Mouse (Mus musculus) heart, embryonic 12.5 days (tissue): ENCODE results near the gene Zfp579. TPM values are rescaled to one million over a fixed set of nuclear protein-coding genes. Genes with fewer than 3 reads are reported as not detected.

ENCODE experiments used
- ATAC-seq: fragments of 200-750 bp; cut with Nextera tagmentation; 2 replicates; pipeline ENCODE4 v1.8.0; 2017; ENCODE audit warnings: moderate TSS enrichment, moderate library complexity; ENCODE audit not compliant: insufficient number of reproducible peaks, low FRiP score
- H3K27ac ChIP-seq: fragments of 300-500 bp; sonication (generic); 2 replicates; pipeline ENCODE4 v1.5.1; 2016; ENCODE audit warnings: mild to moderate bottlenecking, moderate library complexity; ENCODE audit not compliant: poor library complexity, severe bottlenecking
- H3K27me3 ChIP-seq: fragments of 300-500 bp; sonication (generic); replicated peaks from 2 replicates; pipeline ENCODE4 v1.6.1; 2016; ENCODE audit warnings: mild to moderate bottlenecking, moderate library complexity
- H3K36me3 ChIP-seq: fragments of 300-500 bp; sonication (generic); 2 replicates; pipeline ENCODE4 v1.6.1; 2016; ENCODE audit warnings: mild to moderate bottlenecking, moderate library complexity
- H3K4me1 ChIP-seq: fragments of 300-500 bp; sonication (generic); replicated peaks from 2 replicates; pipeline ENCODE4 v1.6.1; 2016; ENCODE audit warnings: mild to moderate bottlenecking
- H3K4me2 ChIP-seq: fragments of 300-500 bp; sonication (generic); 2 replicates; pipeline ENCODE4 v1.6.1; 2016; ENCODE audit warnings: mild to moderate bottlenecking, moderate library complexity
- H3K4me3 ChIP-seq: fragments of 300-500 bp; sonication (generic); 2 replicates; pipeline ENCODE4 v1.5.1; 2016; ENCODE audit warnings: mild to moderate bottlenecking
- H3K9ac ChIP-seq: fragments of 300-500 bp; sonication (generic); 2 replicates; pipeline ENCODE4 v1.6.1; 2016; ENCODE audit warnings: mild to moderate bottlenecking, moderate library complexity
- H3K9me3 ChIP-seq: fragments of 300-500 bp; sonication (generic); replicated peaks from 2 replicates; pipeline ENCODE4 v1.6.1; 2016; ENCODE audit warnings: mild to moderate bottlenecking, moderate library complexity
- WGBS: fragments of 180-500 bp; shearing (Covaris S2); methylation state at CpG from one replicate; pipeline ENCODE4 v1.1.7; 2016; 5-methylcytosine and 5-hydroxymethylcytosine counted together
- polyA plus RNA-seq: library from polyadenylated mRNA; unstranded; fragments of >200 nt; fragmentation: Nextera tagmentation; extraction: Ambion mirVana; gene quantifications from 2 replicates; pipeline ENCODE4 v1.2.1, GENCODE M21; 2016

The Zfp579 gene
- polyA plus RNA-seq, 1 experiment from 2014 or later: 29.3 TPM

DNA sequence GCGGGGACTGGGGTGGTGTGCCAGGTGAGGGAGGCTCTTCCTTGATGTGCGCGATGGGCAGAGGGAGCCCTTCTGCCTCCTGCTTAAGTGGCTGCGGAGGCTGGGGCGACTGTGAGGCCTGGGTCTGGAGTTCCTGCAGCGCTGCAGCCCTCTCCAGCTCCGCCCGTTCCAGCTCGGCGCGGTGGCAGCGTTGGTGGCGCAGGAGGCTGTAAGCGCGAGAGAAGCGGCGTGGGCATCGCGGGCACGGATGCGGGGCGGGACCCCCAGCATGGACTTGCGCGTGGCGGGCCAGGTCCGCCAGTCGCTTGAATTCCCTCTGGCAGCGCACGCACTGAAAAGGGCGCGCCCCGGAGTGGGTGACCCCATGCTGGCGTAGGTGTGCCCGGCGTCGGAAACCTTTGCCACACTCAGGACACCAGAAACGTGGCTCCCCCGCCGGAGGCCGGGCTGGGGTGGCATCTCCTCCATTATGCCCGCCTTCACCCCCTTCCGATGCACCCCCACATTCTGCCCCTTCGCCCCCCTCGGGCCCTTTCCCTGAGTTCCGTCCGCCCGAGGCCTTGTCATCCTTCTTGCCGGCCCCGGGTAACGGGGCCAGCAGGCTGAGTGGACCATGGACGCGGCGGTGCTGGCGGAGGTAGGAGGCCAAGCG lies 2.5 kb downstream of the Zfp579 start:
- H3K27ac ChIP-seq: no peak overlapping the region
- peaks cover 36% of the 10 kb centered on the region for H3K36me3 ChIP-seq
- peaks cover 4% of the 10 kb centered on the region; the same call in 1 of the 2 replicates for H3K9me3 ChIP-seq
- no peak for ATAC-seq
- peak overlapping the region; percentile 60 for H3K4me3 ChIP-seq
- WGBS: 25% methylated on average over 54 of the region's 55 CpGs
- H3K27me3 ChIP-seq: peaks cover 31% of the 10 kb centered on the region
- peak overlapping the region; percentile 11 for H3K9ac ChIP-seq
- H3K4me1 ChIP-seq: peaks cover 28% of the 10 kb centered on the region
- H3K4me2 ChIP-seq: peak overlapping the region; percentile 73

DNA sequence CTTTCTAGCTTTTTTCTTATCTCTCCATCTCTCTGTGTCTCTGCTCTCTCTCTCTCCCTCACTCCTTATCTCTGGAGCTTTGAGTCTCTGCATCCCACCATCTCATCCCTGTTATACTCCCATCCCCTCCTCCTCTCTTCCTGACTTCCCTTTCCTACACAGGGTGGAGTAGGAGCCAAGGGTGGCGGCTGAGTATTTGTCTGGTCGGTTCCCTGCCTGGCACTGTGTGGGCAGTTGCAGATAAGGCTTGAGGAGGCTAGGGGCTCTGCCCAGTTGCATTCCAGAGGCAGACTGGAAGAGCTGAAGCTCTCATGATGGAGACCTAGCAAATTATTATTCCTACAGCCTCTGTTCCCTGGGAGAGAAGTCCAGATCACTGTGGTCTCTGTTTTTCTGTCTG lies 7.7 kb downstream of the Zfp579 start:
- Histone ChIP-seq H3K36me3 (peaks cover 23% of the 10 kb centered on the region), H3K4me1 (no peaks in the 10 kb centered on the region), H3K27ac (no peak overlapping the region), H3K9ac (no peak overlapping the region), H3K9me3 (peaks cover 4% of the 10 kb centered on the region; the same call in 1 of the 2 replicates), H3K4me2 (no peak overlapping the region), H3K4me3 (no peak overlapping the region), H3K27me3 (peaks cover 21% of the 10 kb centered on the region)
- WGBS: 27% methylated on average over 2 of the region's 2 CpGs
- ATAC-seq: no peak

DNA sequence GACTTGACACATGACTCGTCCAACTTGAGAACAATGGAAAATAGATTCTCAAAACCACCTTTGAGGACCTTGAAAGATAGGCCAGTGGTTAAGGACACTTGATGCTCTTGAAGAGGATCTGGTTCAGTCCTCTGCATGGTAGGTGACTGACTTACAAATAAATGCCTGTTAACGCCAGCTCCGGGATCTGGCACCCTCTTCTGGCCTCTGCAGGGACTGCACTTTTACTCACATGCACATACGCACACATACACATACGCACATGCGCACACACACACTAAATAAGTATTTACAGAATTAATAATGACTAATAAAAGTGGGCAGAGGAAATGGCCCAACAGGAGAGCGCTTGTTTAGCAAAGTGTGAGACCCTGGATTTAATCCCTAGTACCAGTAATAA lies 19.1 kb downstream of the Zfp579 start:
- Histone ChIP-seq H3K9ac (no peak overlapping the region), H3K36me3 (no peaks in the 10 kb centered on the region), H3K4me3 (no peak overlapping the region), H3K27ac (no peak overlapping the region), H3K27me3 (no peaks in the 10 kb centered on the region), H3K4me1 (peaks cover 16% of the 10 kb centered on the region), H3K9me3 (no peaks in the 10 kb centered on the region), H3K4me2 (no peak overlapping the region)
- WGBS: 81% methylated on average over 7 of the region's 7 CpGs
- ATAC-seq: no peak

DNA sequence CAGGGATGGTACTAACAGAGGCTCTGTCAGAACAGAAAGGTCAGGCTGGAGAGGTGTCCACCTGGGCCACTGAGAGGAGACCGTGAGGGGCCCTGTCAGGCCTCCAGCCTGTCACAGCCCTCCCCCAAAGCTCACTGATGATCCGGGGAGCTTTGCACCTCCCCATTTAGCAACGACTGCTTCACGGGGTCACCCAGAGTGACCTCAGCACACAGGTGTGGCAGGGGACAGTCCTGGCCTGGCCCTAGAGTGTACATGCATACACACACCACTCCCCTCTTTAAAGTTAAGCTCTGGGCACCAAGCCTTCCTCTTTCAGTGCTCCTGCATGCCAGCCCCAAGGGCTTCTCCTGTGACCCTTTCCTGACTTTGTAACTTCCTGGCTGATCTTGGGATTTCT lies 20.5 kb downstream of the Zfp579 start:
- Histone ChIP-seq H3K9ac (no peak overlapping the region), H3K27me3 (no peaks in the 10 kb centered on the region), H3K27ac (no peak overlapping the region), H3K4me3 (no peak overlapping the region), H3K4me1 (peaks cover 16% of the 10 kb centered on the region), H3K9me3 (no peaks in the 10 kb centered on the region), H3K36me3 (no peaks in the 10 kb centered on the region), H3K4me2 (no peak overlapping the region)
- no peak for ATAC-seq
- WGBS: 43% methylated on average over 4 of the region's 4 CpGs

DNA sequence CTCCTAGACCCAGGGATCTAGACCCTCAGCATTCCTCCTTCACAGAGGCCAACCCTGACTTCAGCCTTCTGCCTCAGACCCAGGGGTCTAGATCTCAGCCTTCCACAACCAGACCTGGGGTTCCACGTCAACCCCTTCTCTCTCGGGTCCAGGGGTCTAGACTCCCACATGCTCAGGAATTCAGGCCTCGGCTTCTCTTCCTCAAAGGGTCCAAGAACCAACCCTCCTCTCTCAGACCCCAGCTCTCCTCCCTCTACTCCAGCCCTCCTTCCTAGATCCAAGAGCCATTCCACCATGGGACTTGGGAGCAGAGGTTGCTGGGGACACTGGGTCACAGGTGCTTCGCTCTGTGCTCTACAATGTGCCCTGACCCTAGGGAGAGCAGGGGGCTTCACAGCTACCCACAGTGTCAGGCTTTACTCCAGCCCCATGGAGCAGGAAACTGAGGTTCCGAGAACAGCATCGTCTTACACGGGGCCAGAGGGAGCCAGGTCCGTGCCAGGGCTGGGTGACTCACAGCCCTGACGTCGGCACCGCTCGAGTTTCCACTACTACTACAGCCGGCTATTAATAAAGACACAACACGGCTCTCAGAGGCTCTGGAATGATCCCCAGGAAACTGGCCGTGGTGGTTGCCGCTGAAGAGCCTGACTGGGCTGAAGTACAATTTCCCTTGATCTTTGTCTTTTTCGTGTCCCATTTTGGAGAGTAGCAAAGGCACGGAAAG lies 23.5 kb downstream of the Zfp579 start:
- WGBS: 42% methylated on average over 18 of the region's 18 CpGs
- Histone ChIP-seq H3K9ac (no peak overlapping the region), H3K4me2 (no peak overlapping the region), H3K36me3 (no peaks in the 10 kb centered on the region), H3K4me1 (peaks cover 12% of the 10 kb centered on the region), H3K27me3 (no peaks in the 10 kb centered on the region), H3K27ac (0 out of 2 replicates have a peak overlapping the region, but pooled peaks have one; percentile 41), H3K4me3 (no peak overlapping the region), H3K9me3 (no peaks in the 10 kb centered on the region)
- peak; percentile 74 for ATAC-seq

DNA sequence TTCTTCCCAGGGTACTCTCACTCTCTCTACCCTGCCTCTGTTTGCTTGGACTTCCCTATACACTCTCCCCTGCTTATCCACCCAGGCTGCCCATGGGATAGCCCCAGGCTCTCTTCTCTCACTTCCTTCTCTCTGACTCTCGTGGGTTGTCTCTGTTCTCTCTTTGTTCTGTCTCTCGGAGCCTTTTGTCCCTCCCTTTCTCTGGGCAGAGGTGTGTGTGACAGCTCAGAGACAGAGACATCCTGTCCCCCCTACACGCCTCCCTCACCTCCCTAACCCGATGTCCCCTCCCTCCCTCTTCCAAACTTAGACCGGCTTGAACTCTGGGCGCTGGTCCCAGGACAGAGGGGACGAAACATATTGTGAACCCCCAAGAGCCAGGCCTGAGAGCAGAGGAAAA lies 24.2 kb downstream of the Zfp579 start:
- WGBS: 11% methylated on average over 7 of the region's 7 CpGs
- Histone ChIP-seq H3K4me2 (no peak overlapping the region), H3K36me3 (no peaks in the 10 kb centered on the region), H3K9me3 (no peaks in the 10 kb centered on the region), H3K27ac (0 out of 2 replicates have a peak overlapping the region, but pooled peaks have one; percentile 14), H3K4me1 (peaks cover 12% of the 10 kb centered on the region), H3K27me3 (no peaks in the 10 kb centered on the region), H3K4me3 (no peak overlapping the region), H3K9ac (no peak overlapping the region)
- ATAC-seq: no peak

DNA sequence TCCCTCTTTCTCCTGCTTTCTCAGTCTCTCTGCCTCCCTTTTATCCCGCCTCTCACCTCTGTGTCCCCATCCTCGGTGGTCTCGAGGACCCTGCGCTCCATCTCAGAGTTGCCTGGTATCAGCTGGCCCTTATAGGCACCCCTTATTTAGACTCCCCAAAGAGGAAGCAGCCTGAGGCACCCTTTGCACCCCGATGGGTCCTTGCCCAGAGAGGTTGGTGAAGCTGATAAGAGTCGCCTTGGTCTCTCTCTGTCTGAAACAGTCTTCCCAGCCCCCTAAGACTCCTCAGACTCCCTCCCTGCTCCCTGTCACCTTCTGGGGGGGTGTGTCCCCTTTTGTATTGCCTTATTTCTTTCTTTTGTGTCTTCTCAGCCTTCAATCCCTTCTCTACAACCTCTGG lies 24.9 kb downstream of the Zfp579 start, which contains the start of gene Sbk3:
Sbk3 (minus strand) TSS at position 101 of the 400 bp plus-strand sequence.
- Histone ChIP-seq H3K4me2 (no peak within 1 kb of the TSS), H3K36me3 (no peaks in the 10 kb centered on the region), H3K27me3 (no peaks in the 10 kb centered on the region), H3K9ac (no peak within 1 kb of the TSS; the same call in 1 of the 2 replicates), H3K27ac (0 out of 2 replicates have a peak within 1 kb of the TSS, but pooled peaks have one; percentile 14), H3K9me3 (no peaks in the 10 kb centered on the region), H3K4me3 (no peak within 1 kb of the TSS), H3K4me1 (peaks cover 12% of the 10 kb centered on the region)
- 29% methylated on average over 6 of the region's 6 CpGs for WGBS
- no peak for ATAC-seq

DNA sequence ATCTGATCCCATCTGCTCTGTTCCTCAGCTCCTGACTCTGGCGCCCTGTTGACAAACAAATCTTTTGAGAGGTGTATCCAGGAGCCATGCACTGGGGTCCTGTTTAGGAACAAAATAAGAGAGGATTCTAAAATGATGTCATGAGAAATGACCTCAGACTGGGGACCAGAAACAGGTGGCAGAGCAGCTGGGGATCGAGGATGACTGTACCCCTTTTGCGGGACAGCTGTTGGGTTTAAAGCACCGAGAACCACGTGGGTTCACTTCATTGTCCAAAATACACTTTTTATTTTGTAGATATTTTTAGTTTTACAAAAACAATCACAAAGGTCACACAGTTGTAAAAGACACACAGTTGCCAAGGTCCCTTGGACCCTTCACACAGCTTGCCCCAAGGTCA lies 31.0 kb downstream of the Zfp579 start:
- 0 out of 2 replicates have a peak, but pooled peaks cover 3% of the 10 kb centered on the region for H3K27me3 ChIP-seq
- no peaks in the 10 kb centered on the region for H3K9me3 ChIP-seq
- no peak for ATAC-seq
- H3K4me2 ChIP-seq: no peak overlapping the region
- no peak overlapping the region for H3K9ac ChIP-seq
- 68% methylated on average over 5 of the region's 5 CpGs for WGBS
- H3K27ac ChIP-seq: no peak overlapping the region
- no peaks in the 10 kb centered on the region for H3K4me1 ChIP-seq
- no peak overlapping the region for H3K4me3 ChIP-seq
- no peaks in the 10 kb centered on the region for H3K36me3 ChIP-seq

DNA sequence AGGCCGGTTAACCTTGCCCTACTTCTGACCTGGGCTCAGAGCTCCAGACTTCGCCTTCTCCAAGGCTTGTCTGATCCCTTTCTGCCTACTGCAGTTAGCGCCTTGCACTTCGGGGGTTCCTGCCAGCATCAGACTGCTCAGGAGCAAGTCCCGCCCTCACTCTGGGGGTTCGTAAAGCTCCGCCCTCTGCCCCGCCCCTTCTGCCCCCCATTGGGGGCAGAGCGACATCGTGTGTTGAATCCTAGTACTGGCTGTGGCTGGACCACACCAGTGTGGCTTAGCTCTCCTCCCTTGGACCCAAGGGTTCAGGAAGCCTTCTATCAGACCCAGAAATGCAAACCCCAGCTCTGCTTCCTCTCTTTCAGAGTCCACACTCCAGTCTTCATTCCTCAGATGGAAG lies 31.7 kb downstream of the Zfp579 start, which contains the start of gene Sbk2:
Sbk2 (minus strand) TSS at position 135 of the 400 bp plus-strand sequence.
- ATAC-seq: peak; percentile 83
- no peak within 1 kb of the TSS for H3K9ac ChIP-seq
- H3K36me3 ChIP-seq: no peaks in the 10 kb centered on the region
- H3K4me3 ChIP-seq: no peak within 1 kb of the TSS
- H3K9me3 ChIP-seq: no peaks in the 10 kb centered on the region
- H3K4me2 ChIP-seq: peak within 1 kb of the TSS; percentile 42
- no peak within 1 kb of the TSS for H3K27ac ChIP-seq
- H3K4me1 ChIP-seq: no peaks in the 10 kb centered on the region
- H3K27me3 ChIP-seq: 0 out of 2 replicates have a peak, but pooled peaks cover 3% of the 10 kb centered on the region
- WGBS: 3% methylated on average over 10 of the region's 10 CpGs

DNA sequence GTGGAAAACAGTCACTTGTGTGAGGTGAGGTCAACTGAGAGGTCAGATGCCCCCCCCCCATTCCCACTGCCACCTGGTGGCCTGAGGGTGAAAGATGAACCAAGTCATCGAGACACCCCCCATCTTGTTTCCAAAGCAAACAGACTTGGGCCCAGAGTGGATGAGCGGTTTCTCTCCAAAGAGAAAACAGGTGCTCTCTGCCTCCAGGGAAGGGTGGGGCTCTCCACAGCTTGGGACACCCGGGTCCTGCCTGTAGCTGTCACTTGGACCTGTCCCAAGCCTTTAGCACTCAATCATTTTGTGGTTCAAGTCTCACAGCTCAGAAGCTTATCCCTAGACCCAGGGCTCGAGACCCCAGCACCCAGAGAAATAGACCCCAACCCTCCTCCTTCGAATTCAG lies 32.4 kb downstream of the Zfp579 start:
- WGBS: 79% methylated on average over 5 of the region's 5 CpGs
- Histone ChIP-seq H3K9me3 (no peaks in the 10 kb centered on the region), H3K9ac (no peak overlapping the region), H3K27ac (no peak overlapping the region), H3K36me3 (no peaks in the 10 kb centered on the region), H3K4me2 (no peak overlapping the region), H3K4me1 (no peaks in the 10 kb centered on the region), H3K4me3 (no peak overlapping the region), H3K27me3 (0 out of 2 replicates have a peak, but pooled peaks cover 3% of the 10 kb centered on the region)
- ATAC-seq: no peak

DNA sequence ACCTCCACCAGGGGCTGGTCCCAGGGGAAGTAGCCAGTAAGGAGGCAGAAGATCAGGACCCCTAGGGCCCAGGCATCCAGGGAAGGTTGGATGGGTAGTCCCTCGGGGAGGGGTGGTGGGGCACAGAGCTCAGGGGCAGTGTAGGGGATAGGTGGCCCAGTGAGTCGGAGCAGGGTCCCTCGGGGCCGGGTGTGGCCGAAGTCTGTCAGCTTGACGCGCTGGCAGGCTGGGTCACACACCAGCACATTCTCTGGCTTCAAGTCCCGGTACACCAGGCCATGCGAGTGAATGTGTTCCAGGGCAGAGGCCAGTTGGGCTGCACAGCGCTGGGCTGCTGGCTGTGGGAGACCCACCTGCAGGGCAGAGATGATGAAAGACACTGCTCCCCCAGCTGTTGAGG lies 38.6 kb downstream of the Zfp579 start:
- no peaks in the 10 kb centered on the region for H3K27me3 ChIP-seq
- H3K9me3 ChIP-seq: no peaks in the 10 kb centered on the region
- H3K4me3 ChIP-seq: no peak overlapping the region
- H3K4me1 ChIP-seq: peaks cover 13% of the 10 kb centered on the region
- no peak overlapping the region for H3K9ac ChIP-seq
- H3K4me2 ChIP-seq: no peak overlapping the region
- WGBS: 79% methylated on average over 10 of the region's 10 CpGs
- ATAC-seq: no peak
- H3K36me3 ChIP-seq: no peaks in the 10 kb centered on the region
- no peak overlapping the region for H3K27ac ChIP-seq
